Mouse (Mus musculus) hindlimb bud, embryonic 11.5 days (tissue): ENCODE measurements around the gene Nid1.
A peak's percentile ranks its signal among the peaks of the same experiment; 100 is the strongest.

Experiments used
- DNase-seq: peaks from one replicate; pipeline ENCODE4 v3.0.0-alpha.2; 2012; ENCODE audit warnings: low read depth, low spot score; ENCODE audit errors: extremely low spot score

The Nid1 gene

DNA sequence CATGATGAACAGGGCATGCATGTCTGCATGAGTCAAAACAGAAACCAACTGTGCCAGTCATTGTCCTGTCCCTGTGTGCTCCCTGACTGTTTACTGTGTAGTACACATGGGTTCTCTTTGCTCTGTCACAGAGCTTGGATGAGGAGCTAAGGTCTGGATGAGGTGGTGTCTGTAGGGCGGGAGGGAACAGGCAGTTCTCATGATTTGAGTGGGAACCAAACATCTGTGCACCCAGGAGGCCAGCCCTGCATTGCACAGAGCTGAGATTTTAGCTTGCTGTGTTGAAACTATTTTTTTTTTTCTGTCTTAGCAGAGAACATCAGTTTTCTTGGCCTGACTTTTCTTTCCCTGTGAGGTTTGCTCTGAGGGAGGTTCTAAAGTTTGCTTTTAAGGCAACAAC, 50.5 kb downstream of the Nid1 start:
- DNase-seq: no peak

DNA sequence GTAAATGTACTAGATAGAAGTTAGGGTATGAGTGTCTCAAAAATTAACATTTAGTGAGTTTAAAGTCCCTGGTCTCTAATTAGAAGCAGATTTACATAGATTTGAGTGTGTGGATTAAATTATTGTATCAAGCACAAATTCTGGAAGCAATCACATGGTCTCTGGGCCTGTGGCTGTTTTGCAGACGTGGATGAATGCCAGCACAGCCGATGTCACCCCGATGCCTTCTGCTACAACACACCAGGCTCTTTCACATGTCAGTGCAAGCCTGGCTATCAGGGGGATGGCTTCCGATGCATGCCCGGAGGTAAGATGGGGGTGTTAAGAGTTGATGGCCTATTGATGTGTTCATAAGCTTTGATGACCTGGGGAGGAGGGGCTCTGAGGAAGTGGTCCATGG, 52.5 kb downstream of the Nid1 start:
- DNase-seq: no peak

DNA sequence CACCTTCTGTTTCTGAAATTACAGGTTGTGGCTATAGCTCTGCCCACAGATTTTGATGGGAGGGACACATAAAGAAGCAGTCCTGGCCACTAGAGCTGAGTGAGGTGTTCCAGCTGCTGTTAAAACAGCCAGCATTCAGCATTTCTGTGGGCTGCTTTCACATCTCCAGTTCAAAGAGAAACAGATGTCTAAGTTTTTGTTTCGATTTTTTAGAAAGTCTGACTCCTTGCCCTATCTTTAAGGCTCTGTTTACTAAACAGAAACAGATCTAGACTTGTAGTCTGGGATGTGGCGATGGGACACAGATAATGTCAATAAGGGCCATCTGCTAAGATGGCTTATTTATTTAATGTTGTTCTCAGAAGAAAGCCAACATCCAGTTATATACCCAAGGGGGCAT, 54.8 kb downstream of the Nid1 start:
- DNase-seq: no peak

DNA sequence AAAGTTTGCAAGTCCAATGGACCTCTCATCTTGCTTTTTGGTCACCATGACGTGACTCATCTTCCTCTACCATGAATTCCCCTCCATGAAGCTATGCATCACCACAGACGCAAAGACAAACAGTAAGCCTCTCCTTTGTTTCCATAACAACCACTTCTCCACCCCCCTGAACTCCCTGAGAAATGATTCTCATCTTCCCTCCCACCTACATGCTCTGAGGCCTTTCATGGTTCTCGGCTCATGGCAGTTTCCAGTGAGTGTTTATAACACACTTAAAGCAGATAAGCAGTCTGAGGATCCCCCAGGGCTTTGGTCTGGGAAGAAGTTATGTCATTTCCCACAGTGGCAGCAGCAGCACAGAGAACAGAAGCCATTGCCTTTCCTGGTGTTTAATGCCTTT, 56.2 kb downstream of the Nid1 start:
- DNase-seq: no peak

DNA sequence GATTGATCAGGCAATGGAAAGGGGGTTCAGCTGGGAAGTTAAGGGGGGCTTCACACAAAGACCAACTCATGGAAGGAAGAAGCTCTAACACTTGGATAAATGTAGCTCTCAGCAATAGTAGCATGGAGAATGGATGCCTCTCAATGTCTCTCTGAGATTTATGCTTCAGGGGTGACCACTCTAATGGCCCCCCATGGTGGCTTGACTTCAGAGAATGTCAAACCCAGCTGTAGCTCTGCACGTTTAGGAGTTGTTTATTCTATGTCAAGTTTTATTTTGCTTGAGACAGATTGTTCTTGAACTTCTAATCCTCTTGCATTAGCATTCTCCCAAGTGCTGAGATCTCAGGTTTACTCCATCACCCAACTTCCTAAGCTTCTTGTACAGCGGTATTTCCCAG, 60.7 kb downstream of the Nid1 start:
- DNase-seq: no peak

DNA sequence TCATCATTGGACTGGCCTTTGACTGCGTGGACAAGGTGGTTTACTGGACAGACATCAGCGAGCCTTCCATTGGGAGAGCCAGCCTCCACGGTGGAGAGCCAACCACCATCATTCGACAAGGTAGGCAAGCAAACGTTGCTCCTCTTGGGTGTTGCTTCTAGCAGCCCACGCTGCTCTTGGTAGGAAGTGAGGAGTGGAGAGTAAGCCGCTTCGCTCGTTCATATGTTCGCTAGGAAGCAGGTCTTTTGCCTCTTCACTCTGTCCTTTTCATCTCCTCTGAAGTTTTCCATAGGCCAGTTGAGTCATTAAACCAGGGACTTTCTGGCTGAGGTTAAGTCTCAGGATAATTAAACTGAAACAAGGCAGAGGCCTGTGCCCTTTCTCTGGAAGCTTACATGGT, 65.1 kb downstream of the Nid1 start:
- DNase-seq: no peak

DNA sequence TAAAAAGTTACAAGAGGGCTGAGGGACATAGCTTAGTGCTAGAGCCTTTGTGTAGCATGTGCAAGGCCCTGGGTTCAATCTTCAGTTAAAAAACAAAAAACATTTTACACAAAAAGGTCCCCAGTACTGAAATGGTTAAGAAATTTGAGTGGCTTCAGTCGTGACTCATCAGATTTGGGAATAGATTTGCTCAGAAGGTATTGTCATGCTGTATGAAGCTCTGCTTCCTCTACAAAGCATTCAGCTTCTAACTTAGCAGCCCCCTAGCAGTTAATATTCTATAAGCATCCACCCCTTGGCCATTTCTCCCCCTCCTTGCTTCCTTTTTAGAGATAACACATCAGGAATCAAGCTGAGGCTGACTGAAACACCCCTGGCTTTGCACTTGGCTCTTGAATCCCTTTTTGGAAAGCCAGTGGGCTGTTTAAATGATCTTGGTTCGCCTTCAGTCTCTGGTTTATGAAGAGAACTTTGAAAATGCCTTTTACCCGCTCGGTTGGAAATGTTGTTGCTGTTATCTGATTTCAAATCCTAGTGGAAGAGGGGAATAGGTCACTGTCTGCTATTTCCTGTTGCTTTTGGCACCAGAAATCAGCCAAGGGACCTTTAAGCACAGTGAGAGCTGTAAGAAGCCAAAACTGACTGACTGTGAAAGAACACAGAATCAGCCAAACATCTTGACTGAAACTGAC, 66.5 kb downstream of the Nid1 start:
- no peak for DNase-seq

DNA sequence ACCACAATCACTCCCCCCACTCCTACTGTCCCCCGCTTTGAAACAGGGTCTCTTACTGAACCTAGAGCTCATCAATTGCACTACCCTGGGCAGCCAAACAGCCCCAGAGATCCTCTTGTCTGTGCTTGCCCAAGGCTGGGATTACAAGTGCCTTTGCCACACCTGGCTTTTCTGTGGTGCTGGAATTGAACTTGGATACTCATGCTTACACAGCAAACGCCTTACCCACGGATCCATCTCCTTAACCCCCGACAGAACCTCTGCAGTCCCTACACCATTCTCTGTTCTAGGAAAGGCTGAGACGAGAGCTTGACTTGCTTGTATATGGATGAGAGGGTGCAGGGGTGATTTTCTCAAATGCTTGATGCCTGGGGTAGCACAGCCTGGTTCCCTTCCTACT, 67.7 kb downstream of the Nid1 start:
- DNase-seq: no peak

DNA sequence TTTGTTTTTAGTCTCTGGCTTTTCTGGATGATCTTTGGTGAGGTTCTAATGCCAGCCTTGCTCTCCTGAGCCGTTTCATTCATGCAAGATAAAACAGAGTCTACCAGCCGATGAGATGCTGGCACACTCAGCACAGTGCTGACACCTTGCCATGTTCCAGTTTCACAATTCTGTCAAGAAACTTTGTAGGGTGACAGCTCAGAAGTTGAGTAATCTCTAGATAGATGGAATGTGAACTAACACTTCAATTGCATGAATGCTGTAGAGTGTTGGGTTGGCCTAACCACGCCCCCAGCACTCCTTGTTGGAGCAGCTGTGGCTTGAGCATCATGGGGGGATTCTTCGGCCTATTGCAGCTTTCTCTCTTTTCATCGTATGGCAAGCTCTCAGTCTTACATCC, 69.2 kb downstream of the Nid1 start:
- no peak for DNase-seq

DNA sequence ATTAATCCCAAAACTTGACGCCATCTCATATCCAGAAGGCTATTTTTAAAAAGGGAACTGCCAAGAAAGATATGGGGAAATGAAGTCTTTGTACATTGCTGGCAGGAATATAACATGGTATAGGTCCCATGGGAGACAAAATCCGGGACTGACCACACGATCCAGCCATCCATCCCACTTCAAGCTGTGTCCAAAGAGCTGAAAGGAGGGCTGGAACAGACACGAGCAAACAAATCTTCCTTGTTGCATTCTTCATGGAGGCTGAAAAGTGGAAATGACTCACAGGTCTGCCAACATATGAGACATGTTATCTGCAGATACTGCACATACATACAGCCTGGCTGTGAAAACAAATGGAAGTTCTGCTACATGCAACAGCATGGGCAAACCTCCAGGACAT, 77.5 kb downstream of the Nid1 start:
- no peak for DNase-seq

DNA sequence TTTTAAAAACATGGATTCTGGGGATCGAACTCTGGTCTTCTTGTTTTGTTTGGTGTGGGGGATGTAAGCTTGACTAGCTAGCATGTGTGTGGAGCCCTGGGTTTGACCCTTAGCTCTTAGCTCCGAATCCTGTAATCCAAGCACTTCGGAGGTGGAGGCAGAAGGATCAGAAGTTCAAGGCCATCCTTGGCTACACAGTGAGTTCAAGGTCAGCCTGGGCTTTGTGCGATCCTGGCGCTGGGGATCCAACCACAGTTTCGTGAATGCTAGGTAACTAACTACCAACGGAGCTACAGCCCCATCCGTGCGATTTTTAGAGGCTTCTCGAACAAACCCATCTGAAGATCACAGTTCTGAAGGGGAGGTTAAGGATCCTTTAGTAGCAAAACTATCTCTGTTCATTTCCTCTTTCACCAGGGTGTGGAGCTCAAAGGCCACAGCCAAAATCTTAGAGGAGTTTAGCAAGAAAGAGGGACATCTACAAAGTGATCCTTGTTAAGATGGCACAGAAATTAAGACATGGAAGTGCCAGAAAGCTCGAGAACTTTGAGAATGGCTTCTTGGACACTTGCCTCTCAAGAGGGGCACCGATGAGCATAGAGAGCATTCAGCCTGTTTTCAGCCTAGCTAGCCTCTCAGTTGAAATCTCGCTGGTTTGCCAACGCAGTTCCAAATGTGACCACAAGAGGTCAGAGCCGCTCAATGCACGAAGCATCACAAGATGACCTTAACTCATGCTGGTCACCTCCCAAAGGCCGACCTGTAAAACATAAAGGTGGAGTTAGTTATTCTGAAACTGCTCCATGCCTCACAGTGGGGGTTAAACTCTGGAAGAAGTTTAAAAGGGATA, 79.2 kb downstream of the Nid1 start:
- peak; percentile 58 for DNase-seq

DNA sequence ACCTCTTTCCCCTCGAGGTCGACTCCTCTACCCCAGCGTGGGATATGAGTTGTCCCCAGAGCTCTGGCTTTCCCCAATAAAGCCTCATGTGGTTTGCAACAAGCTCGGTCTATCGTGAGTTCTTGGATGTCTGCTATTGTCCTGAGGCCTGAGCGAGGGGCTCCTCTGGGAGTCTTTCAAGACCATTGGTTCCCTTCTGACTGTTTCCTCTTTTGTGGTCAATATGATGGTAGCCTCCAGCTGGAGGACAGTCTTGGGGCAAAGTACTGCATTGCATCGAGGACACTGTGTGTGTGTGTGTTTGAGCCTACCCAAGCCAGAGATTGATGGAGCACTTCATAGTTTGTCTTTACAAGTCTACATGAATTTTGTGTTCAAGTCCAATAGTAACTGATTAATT, 80.8 kb downstream of the Nid1 start:
- DNase-seq: no peak

DNA sequence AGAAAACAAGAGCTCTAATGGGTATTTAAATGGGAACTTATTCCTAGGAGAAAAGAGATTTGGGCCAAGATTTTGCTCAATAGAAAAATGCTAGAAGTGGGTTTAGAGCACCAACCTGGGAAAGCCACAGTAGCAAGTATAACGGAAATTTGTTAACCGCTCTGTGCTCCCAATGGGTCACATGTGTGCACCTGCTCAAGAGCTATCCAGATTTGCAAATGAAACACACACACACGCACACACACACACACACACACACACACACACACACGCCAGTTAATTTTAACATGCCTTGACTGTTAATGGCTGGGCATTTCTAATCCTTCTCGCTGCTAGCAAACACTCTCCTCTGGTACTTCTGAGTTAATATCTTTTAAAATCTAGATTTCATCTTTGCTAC, 83.1 kb downstream of the Nid1 start:
- DNase-seq: no peak

DNA sequence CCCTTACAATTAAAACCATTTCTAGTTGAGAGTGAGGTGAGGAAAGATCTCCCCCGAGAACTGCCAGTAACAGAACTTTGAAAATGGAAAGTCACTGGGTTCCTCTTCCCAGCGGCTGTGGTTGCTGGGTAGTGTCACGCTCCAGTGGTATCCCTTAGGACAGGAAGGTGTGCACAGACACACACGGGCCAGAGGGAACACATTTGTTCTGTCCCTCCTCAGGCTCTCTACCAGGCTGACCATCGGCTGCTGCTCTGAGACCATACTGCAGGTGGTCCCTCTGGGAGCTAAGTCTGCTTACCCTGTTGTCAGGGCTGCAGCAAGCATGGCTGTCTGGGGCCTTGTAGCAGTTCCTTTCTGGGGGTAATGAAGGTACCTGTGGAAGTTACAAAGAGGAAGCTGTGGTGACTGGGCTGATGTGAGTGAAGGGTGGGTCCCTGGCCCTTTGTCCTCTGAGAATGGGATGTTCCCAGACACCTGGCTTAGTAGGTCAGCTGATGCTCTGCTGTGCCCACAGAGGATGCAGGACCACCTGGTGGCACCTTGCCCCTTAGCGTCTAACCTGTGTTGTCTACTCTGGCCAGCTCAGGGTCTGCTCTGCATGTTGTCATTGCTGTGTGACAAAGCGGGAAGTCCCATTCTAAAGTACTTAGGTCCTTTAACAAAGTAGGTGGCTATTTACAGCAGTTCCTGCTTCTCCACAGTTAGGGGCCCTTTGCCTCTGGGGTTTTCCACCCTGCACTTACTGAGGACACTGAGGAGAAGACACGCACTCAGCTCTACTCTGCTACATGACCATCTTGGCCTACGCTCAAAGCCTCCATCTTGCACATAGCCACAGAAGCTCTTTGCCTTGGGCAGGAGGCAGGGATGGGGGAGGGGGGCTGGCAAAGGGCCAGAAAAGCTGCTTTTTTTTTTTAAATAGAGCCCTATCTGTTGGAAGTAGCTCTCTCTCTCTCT, 86.6 kb downstream of the Nid1 start:
- no peak for DNase-seq

DNA sequence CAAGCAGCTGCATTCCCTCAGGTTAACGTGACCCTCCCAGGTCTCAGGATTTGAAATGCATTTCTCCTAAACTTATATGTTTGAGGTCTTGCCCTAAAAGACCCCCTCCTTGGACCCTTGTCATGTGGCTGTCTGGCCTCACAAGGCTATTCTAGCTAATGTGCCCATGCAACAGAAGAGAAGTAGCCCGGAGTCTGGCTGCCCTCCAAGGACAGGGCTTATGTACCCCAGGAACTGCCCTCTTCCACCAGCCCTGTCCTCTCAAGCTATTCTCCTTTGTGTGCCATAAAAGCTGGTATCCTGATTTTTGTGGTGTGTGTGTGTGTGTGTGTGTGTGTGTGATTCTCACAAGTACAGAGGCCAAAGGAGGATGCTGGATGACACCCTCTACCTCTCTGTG, 87.9 kb downstream of the Nid1 start:
- DNase-seq: no peak

DNA sequence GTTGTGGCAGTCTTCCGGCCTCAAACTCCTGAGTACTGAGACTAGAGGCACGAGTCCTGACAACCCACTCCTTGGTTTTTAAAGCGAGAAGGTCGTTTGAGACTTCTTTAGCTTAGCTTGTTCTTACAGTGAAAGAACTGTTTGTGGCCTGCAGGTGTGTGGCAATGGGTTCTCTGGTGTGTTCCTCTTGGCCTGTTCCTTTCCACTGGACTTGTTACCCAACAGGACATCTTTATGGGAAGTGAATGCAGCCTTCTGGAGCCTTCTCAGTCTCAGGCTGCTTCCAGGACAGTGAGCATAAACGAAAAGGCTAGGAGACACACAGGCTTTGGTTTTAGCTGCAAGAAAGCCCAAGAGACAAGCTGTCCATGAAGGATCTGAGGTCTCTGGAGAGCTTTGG, 88.5 kb downstream of the Nid1 start:
- no peak for DNase-seq

DNA sequence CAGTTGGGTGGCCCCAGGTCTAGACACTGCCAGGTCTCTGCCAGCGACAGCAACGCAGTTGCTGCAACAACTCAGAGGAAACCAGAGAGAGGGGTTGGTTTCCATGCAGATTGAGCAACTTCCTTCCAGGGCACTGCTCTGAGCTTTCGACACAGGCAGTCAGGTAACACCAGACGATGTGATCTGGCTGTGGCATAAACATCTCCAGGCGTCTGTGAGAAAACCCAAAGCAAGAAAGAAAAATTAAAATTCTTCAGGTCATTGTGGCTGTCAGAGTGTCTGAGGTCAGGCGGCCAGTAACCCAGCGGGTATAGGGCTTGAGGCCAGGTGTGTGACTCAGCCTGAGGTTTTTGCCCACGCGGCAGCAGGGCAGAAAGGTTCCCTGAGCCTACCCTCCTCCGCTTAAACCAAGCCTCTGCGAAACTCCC, 91.8 kb downstream of the Nid1 start:
- DNase-seq: no peak

DNA sequence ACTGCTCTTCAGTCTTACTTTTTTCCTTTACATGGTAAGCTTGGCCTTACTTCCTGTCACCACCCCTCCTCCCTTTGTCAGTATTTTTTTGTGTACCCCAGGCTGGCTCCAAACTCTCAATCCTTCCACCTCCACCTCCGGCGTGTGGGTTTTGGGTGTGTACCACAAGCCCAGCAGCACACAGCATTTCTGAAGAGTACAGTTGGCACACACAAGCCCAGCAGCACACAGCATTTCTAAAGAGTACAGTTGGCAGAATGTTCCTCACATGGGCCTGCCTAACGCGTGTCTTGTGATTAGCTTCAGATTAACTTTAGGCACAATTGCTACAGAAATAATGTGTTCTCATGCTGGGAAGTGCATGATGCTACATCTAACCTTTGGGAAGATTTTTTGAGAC, 93.6 kb downstream of the Nid1 start:
- DNase-seq: no peak

DNA sequence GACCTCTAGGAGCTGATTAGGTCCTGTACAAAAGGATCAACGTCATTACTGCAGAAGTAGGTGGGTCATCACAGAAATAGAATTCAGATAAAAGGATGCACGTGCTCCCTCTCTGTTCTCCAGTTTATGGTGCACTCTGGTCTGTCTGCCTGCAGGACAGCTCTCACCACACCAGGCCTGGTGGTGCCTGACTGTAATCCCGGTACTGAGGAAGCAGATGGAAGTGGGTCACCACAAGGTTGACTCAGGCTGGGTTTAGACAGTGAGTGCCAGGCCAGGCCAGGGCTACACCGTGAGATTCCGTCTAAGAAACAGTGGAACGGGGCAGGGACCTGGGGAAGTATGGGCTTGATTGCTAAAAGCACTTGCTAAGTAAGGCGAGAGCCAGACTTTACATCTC, 94.6 kb downstream of the Nid1 start:
- no peak for DNase-seq

DNA sequence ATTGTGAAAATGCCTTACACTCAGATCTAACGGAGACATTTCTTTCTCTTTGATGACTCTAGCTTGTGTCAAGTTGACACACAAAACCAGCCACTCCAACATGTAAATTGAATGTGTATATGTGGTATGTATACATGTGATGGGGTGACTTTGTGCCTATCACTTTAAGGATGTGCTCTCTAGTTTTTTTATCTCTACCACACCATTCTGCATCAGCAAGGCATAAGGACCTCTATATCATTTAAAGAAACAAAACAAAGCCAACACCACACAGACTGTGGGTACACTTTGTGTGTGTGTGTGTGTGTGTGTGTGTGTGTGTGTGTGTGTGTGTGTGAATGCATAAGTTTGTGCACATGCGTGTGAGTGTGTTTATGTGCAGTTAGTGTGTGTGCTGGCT, 99.2 kb downstream of the Nid1 start:
- no peak for DNase-seq

DNA sequence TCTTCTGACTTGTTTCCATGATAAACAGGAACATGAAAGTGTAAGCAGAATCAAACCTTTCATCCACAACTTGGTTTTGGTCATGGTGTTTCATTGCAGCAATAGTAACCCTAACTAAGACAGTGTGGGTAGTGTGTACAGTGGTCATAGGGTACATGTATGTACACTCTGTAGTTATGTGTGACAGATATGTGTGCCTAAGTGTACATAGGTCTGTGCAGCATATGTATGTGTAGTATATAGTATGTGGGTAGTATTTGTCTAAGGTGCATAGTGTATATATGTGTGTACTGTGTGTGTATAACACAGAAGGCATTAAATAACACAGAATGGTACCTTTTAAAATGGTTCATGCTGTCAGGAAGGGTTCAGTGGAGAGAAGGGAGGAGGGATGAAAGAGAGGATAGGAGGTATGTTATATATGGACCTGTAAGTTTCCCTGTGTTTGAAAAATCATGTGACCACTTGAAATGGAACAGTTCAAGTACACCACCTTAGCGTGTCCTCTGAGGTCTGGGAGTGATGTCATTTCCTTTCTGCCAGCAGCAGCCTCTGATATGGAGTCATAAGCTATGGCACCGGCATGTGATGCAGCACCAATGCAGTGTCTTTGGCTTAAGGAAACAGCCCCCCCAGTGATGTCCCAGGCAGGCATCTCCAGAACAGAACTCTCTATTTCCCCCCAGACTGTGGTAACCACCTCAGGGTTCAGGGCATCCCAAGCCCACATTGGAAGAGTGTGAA, 100.1 kb downstream of the Nid1 start:
- no peak for DNase-seq
